Mouse (Mus musculus): Measurements from ENCODE around the gene Olfr516.
"Not testable (repeated sequence)": the region's sequence is repeated elsewhere in the genome, so short reads cannot be mapped to it uniquely, and the experiment has no call there.

Gene Olfr516

DNA sequence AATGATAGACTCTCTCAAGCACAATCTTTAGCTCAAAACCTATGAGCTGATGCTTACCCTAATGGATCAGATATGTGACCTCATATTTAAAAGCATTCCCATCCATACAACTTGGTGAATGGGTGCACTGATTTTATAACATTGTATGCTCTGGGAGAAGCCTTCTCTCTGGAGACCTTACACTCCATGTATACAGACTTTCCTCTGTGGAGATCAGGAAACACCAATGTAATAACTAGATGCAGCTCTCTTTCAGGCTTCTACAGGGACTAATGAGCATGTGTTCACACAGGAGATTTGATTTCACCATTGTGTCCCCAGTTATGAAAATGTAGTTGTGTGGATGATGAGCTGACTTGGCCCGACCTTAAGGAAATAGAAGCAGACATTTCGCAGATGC is at the start of gene Olfr516:
TSS of gene Olfr516 (minus strand) at position 101 of the 400 bp plus-strand sequence.
- DNase-seq (ENCODE audit: low read depth, low spot score): no peak

DNA sequence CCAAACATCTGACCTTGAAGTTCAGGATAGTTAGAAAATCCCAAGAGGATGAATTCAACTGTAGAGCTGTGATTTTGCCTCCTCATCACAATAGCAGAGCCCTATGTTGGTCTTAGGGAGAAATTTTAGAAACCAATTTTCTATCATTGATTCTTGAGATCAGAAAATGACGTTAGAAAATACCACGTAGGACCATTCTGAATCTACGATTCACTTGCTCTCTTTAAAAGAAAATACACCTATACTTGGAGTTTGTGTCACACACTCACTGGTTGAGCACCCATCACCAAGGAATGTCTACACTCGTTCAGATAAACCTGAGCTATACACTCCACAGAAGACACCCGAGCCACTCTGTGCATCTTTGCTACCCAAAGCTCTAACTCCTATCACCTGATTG is 44.0 kb upstream of the Olfr516 start, which contains the start of gene Olfr519:
TSS of gene Olfr519 (minus strand) at position 101 of the 400 bp plus-strand sequence.
- no peak for DNase-seq (ENCODE audit: low read depth, low spot score)

DNA sequence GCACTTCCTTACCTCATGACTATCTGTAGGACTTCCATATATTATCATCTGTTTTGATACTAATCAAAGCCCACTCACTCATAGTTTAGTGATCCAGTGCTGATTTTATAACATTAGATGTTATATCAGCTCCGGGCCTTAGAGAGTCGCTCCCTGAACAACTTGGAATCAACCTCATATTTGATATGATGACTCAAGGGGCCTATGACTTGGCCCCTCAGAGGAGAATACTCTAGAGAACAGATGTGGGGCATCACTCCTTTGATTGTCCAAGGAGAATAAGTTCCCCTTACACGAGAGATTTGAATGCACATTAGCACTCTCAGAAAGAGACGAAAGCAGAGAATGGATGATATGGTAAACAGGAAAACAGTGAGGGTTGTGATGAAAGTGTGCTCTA is 34.6 kb upstream of the Olfr516 start, which contains the start of gene Olfr518:
TSS of gene Olfr518 (minus strand) at position 101 of the 400 bp plus-strand sequence.
- no peak for DNase-seq (ENCODE audit: low read depth, low spot score)

DNA sequence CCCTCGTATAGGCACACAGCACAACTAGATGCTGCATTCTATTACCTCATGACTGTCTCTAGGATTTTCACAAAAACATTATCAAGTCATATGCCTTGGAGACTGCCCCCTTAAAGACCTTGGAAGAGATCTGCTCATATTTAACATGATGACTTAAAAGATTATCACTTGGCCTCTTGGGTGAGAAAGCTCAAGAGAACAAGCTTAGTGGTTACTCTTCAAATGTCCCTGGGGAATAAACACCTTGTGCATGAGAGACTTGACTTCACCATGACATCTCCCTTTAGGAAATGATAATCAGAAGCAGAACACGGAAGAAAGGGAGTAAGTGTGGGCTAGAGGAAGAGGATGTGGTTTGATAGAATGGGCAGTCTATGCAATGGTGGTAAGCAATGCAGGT is 21.9 kb upstream of the Olfr516 start, which contains the start of gene Olfr517:
TSS of gene Olfr517 (minus strand) at position 101 of the 400 bp plus-strand sequence.
- DNase-seq (ENCODE audit: low read depth, low spot score): no peak

DNA sequence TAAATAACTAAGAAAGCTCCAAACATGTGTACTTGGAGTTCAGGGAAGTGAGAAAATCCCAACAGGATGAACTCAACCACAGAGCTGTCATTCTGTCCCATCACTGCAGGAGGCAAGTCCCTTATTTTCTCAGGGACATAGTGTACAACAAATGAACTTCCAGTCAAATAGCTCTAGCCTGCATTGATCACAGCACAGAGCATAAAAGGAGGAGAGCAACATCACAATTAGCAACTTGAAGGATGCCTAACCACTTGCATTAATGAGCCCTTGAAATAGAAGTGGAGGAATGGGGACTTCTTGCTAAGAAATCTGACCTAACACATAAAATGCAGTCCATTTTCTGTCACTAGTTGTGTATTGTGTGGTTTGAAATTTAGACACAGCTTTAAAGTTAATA is 24.4 kb downstream of the Olfr516 start, which contains the start of gene Olfr514:
TSS of gene Olfr514 (minus strand) at position 101 of the 400 bp plus-strand sequence.
- no peak for DNase-seq (ENCODE audit: low read depth, low spot score)

DNA sequence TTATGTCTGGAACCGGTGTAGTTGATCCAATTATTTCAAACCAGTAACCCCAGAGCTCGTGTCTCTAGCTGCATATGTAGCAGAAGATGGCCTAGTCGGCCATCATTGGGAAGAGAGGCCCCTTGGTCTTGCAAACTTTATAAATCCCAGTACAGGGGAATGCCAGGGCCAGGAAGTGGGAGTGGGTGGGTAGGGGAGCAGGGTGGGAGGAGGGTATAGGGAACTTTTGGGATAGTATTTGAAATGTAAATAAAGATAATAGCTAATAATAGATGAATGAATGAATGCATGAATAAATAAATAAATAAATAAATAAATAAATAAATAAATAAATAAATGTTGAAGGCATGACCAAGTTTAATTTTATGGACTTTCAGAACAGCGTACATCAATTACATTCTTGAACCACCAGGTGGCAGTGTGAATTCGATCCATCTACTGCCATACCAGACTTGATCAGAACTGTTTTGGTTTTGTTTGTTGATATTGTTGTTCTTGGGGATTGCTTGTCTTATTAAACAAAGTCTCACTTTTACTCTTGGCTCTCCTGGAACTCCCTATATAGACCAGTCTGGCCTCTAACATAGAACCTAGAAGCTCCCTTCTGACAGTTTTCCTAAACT is 35.6 kb downstream of the Olfr516 start:
- DNase-seq (ENCODE audit: low read depth, low spot score): not testable (repeated sequence)

DNA sequence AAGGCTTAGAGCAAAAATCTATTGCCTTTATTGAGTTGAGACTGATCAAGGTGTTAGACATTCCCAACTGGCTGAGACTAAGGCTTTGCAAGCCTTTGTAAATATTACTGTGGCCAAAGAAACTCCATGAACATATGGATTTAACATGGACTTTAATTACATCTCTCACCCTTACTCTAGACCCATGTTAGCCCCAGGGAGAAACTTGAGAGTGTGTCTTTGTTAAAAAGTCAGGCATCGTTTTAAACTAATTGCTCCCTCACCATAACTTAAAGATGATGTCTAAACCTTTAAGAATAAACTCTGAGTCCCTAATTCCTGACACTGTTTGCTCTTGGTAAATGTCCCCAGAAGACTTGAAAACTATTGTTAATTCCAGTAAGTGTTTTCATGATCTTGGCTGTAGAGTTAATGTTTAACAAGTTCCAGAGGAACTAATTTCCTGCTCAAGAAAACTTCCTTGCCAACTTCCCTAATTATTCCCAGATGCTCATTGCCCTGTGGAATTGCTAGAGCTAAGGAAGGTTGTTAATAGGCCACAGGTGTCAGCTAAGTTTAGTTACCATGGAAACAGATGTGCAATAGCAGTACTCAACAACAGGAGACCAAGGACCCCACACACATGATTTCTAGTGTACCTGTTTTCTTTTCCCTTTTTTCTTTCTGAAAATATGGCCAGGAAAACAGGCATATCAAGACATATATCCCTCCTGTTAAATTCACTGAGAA is 53.0 kb downstream of the Olfr516 start:
- no peak for DNase-seq (ENCODE audit: low read depth, low spot score)

Data from CD4-positive helper T cell, adult 2 months (primary cell).